Comparison of ENCODE assay signal across 8 mouse cellular contexts in genomic region chr19:36554046-36554784, GRCm38 (mm10). TPM values are rescaled to one million over a fixed set of nuclear protein-coding genes. Genes with fewer than 3 reads are reported as not detected.
DNase-seq lines count a peak whose midpoint lies in the region; ATAC-seq and TF ChIP-seq lines count a peak whose summit lies in the region.

Hectd2 (plus strand) TSS chr19:36554639.

- TF ChIP-seq POLR2A in MEL (IDR thresholded peaks at IDR 0.05; ENCODE audit: control insufficient read depth in 1 of 2, insufficient read depth in 1 of 2, low read depth in 1 of 2, low read length in 2 of 2, poor library complexity in 1 of 2), result no peak; a peak in 1 of 4 replicates
- peak; percentile 9; the same call in 1 of the 2 replicates for TF ChIP-seq POLR2A in cerebellum, adult 2 months (IDR thresholded peaks at IDR 0.05; ENCODE audit: borderline replicate concordance, insufficient read depth, low read length)

- no peaks in the 10 kb centered on the region; the same call in 1 of the 2 replicates for H3K79me2 ChIP-seq in MEL (ENCODE audit: control insufficient read depth, insufficient read depth, low read length, poor library complexity)

- TF ChIP-seq CTCF in MEL (IDR thresholded peaks at IDR 0.05 in 2 of 3, conservative IDR thresholded peaks at IDR 0.05 in 1 of 3; ENCODE audit: control insufficient read depth in 1 of 3, insufficient read depth in 1 of 3, low read depth in 2 of 3, low read length in 3 of 3, poor library complexity in 1 of 3, severe bottlenecking in 1 of 3), result peak in 1 of 3 experiments; percentile 46; a peak in 3 of 6 replicates
- no peak for TF ChIP-seq CTCF in cerebellum, adult 2 months (IDR thresholded peaks at IDR 0.05; ENCODE audit: borderline replicate concordance, insufficient read depth, low read depth, low read length)

- H3K9ac ChIP-seq in MEL (ENCODE audit: control insufficient read depth, low read depth, low read length, poor library complexity, severe bottlenecking), result peak within 1 kb of the TSS; percentile 81

- H3K9me3 ChIP-seq in MEL (replicated peaks; ENCODE audit: insufficient read depth, low read length), result no peaks in the 10 kb centered on the region

- no peak for TF ChIP-seq RAD21 in MEL (IDR thresholded peaks at IDR 0.05; ENCODE audit: low read depth, low read length)

- H3K27me3 ChIP-seq in MEL (ENCODE audit: control insufficient read depth in 1 of 2, insufficient read depth in 2 of 2, low read length in 2 of 2), result peaks cover 13 to 30% of the 10 kb centered on the region in 2 experiments
- H3K27me3 ChIP-seq in cerebellum, adult 2 months (ENCODE audit: control insufficient read depth, insufficient read depth, low read length), result no peaks in the 10 kb centered on the region

- WGBS in cerebellum, adult 2 months, result 7% methylated on average over 73 of the region's 92 CpGs

- no peak within 1 kb of the TSS for H3K27ac ChIP-seq in MEL (ENCODE audit: control insufficient read depth, low read depth, low read length)
- H3K27ac ChIP-seq in cerebellum, adult 2 months (ENCODE audit: insufficient read depth, low read length), result peak within 1 kb of the TSS; percentile 93

- ATAC-seq in hematopoietic stem cell, adult 5-6 weeks (replicated peaks in 1 of 2; ENCODE audit: insufficient read depth in 1 of 2, low FRiP score in 2 of 2, low TSS enrichment in 1 of 2, low read depth in 1 of 2, poor library complexity in 2 of 2, severe bottlenecking in 2 of 2), result peak; percentile 69 to 83; a peak in 3 of 4 replicates

- TF ChIP-seq EP300 in MEL (IDR thresholded peaks at IDR 0.05; ENCODE audit: low read depth in 1 of 2, low read length in 2 of 2), result no peak

- no peaks in the 10 kb centered on the region; a peak in 1 of 4 replicates for H3K4me1 ChIP-seq in MEL (ENCODE audit: control insufficient read depth in 1 of 2, insufficient read depth in 2 of 2, low read length in 2 of 2)
- no peaks in the 10 kb centered on the region for H3K4me1 ChIP-seq in cerebellum, adult 2 months (ENCODE audit: control insufficient read depth, insufficient read depth, low read length)

- DNase-seq in MEL (ENCODE audit: low read depth, low spot score), result peak; percentile 33
- peak; percentile 80 to 84 for DNase-seq in cerebellum, adult 2 months
- DNase-seq in forelimb bud, embryonic 11.5 days (ENCODE audit: low read depth, low spot score), result peak; percentile 33
- peak; percentile 71 to 79 for DNase-seq in layer of hippocampus, postnatal 10 days (ENCODE audit: low spot score in 2 of 2)
- peak; percentile 60 for DNase-seq in lung, postnatal 14 days
- peak; percentile 56 for DNase-seq in retina, adult 2 months (ENCODE audit: low read depth, low spot score)
- peak; percentile 77 for DNase-seq in thymus, postnatal 4 days

- H3K4me3 ChIP-seq in MEL (ENCODE audit: control insufficient read depth in 1 of 2, insufficient read depth in 1 of 2, low read depth in 2 of 2, low read length in 2 of 2), result peak within 1 kb of the TSS; percentile 74 to 92
- H3K4me3 ChIP-seq in cerebellum, adult 2 months (replicated peaks; ENCODE audit: insufficient read depth, low read depth, low read length), result peak within 1 kb of the TSS; percentile 72

- H3K36me3 ChIP-seq in MEL (ENCODE audit: control insufficient read depth in 1 of 2, insufficient read depth in 2 of 2, low read length in 2 of 2), result peaks cover 0 to 2% of the 10 kb centered on the region in 2 experiments; a peak in 1 of 4 replicates

TF ChIP-seq in MEL, 35 proteins besides CTCF, POLR2A, EP300 and RAD21:
- no peak for TF ChIP-seq USF2 (IDR thresholded peaks at IDR 0.05; ENCODE audit: borderline replicate concordance in 1 of 2, insufficient read depth in 1 of 2, low read depth in 1 of 2, low read length in 2 of 2)
- TF ChIP-seq ZKSCAN1 (IDR thresholded peaks at IDR 0.05; ENCODE audit: low read depth, low read length), result no peak
- TF ChIP-seq ETS1 (IDR thresholded peaks at IDR 0.05; ENCODE audit: low read depth, low read length), result no peak
- TF ChIP-seq NELFE (IDR thresholded peaks at IDR 0.05; ENCODE audit: low read depth, low read length), result no peak
- no peak for TF ChIP-seq MAFK (IDR thresholded peaks at IDR 0.05; ENCODE audit: borderline replicate concordance, low read depth, low read length)
- no peak for TF ChIP-seq MEF2A (IDR thresholded peaks at IDR 0.05; ENCODE audit: extremely low read depth, insufficient replicate concordance, low read depth, low read length, poor library complexity, severe bottlenecking)
- TF ChIP-seq USF1 (IDR thresholded peaks at IDR 0.05; ENCODE audit: low read depth, low read length), result no peak

RNA-seq across cellular contexts. Expression of gene Hectd2, which starts in this region (rescaled TPM):
- total RNA-seq in MEL (2012; rRNA removed), result 0.12 and 0.39 TPM in 2 replicates
- polyA plus RNA-seq in MEL (2012; ENCODE audit: insufficient read depth in 1 of 2, insufficient read length in 2 of 2, low read depth in 1 of 2, low replicate concordance in 2 of 2, missing spikeins in 1 of 2), result 1 to 10 TPM in 1 of 2 experiments, not detected in 1; 2.0 TPM
- 8.6 and 10.1 TPM in 2 replicates for polyA plus RNA-seq in cerebellum, adult 2 months (2012; rRNA removed)
- 5.4 and 6.4 TPM in 2 replicates for total RNA-seq in hematopoietic stem cell, adult 5-6 weeks (2017)
- 10 to 100 TPM; 37.0 to 39.4 TPM for total RNA-seq in layer of hippocampus, postnatal 10 days (2021)
